ENCODE assay signal across 13 mouse cellular contexts in the genomic region with DNA sequence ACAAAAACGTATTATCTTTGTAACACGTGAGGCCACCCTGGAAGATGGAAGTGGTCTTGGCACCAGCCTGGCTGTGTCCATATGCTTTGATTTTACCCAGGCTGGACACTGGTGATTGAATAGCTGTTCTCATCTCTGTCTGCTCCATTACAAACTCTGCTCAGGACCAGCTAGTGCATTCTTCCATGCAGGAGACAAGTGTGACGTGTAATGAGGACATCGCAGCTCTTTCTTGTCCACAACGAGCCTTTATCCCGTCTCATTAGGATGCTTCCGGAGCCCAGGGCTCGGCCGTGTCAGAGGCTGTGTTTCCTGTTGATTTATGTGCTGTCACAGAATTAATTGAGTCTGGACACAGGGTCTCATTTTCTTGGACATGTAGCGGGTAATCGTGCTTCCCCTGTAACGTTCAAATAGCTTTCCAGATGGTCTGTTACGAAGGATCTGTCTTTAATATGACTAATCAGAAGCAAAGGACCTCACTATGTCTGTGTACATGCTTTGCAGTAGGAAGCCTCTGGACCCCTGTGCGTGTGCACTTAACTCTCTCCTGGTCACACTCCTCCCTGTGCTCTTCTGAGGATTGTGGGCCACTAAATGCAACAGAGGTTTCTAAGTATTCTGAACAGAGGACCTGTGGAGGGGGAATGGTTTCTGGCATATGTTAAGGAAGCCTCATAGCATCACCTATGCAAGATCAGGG.
DNase-seq lines count a peak whose midpoint lies in the region; ATAC-seq lines count a peak whose summit lies in the region.
"Had no signal": no experiment of that assay in that cellular context is flagged by ENCODE, and none has a peak within 500 bp of the region (broad histone marks: within the 10 kb centered on the region; RNA-seq: fewer than 3 reads in every experiment).

No protein-coding gene starts in this region.

- 63% methylated on average over 14 of the region's 14 CpGs for WGBS in forebrain, embryonic 12.5 days
- 71% methylated on average over 14 of the region's 14 CpGs for WGBS in forebrain, embryonic 11.5 days
- WGBS in forebrain, embryonic 15.5 days = 33% methylated on average over 14 of the region's 14 CpGs
- WGBS in midbrain, embryonic 10.5 days = 89% methylated on average over 14 of the region's 14 CpGs

- no peak overlapping the region for H3K4me3 ChIP-seq in forebrain, embryonic 12.5 days (replicated peaks)
- no peak overlapping the region for H3K4me3 ChIP-seq in forebrain, embryonic 11.5 days (ENCODE audit: low read depth, low read length)
- H3K4me3 ChIP-seq in forebrain, embryonic 15.5 days = no peak overlapping the region
- no peak overlapping the region for H3K4me3 ChIP-seq in midbrain, embryonic 10.5 days

- peaks cover 8% of the 10 kb centered on the region; the same call in 1 of the 2 replicates for H3K4me1 ChIP-seq in forebrain, embryonic 12.5 days
- H3K4me1 ChIP-seq in forebrain, embryonic 11.5 days (replicated peaks; ENCODE audit: control insufficient read depth, insufficient read depth, low read length) = no peaks in the 10 kb centered on the region
- peaks cover 17% of the 10 kb centered on the region for H3K4me1 ChIP-seq in forebrain, embryonic 15.5 days
- H3K4me1 ChIP-seq in midbrain, embryonic 10.5 days = 0 out of 2 replicates have a peak, but pooled peaks cover 4% of the 10 kb centered on the region

- H3K9me3 ChIP-seq in forebrain, embryonic 12.5 days = no peaks in the 10 kb centered on the region
- H3K9me3 ChIP-seq in forebrain, embryonic 11.5 days (ENCODE audit: control insufficient read depth, low read length) = no peaks in the 10 kb centered on the region
- H3K9me3 ChIP-seq in forebrain, embryonic 15.5 days = no peaks in the 10 kb centered on the region
- no peaks in the 10 kb centered on the region for H3K9me3 ChIP-seq in midbrain, embryonic 10.5 days (replicated peaks)

- H3K36me3 ChIP-seq in forebrain, embryonic 12.5 days (replicated peaks) = no peaks in the 10 kb centered on the region
- H3K36me3 ChIP-seq in forebrain, embryonic 11.5 days (ENCODE audit: control insufficient read depth, insufficient read depth, low read length) = no peaks in the 10 kb centered on the region
- no peaks in the 10 kb centered on the region for H3K36me3 ChIP-seq in forebrain, embryonic 15.5 days
- no peaks in the 10 kb centered on the region for H3K36me3 ChIP-seq in midbrain, embryonic 10.5 days

- no peaks in the 10 kb centered on the region for H3K27me3 ChIP-seq in forebrain, embryonic 12.5 days
- H3K27me3 ChIP-seq in forebrain, embryonic 11.5 days (ENCODE audit: control insufficient read depth, insufficient read depth, low read length) = no peaks in the 10 kb centered on the region
- H3K27me3 ChIP-seq in forebrain, embryonic 15.5 days = no peaks in the 10 kb centered on the region
- H3K27me3 ChIP-seq in midbrain, embryonic 10.5 days (ENCODE audit: low read depth, poor library complexity, severe bottlenecking) = no peaks in the 10 kb centered on the region
- H3K27me3 ChIP-seq: Patski had no signal

- ATAC-seq in forebrain, embryonic 12.5 days (ENCODE audit: low FRiP score) = peak; percentile 57
- no peak for ATAC-seq in forebrain, embryonic 11.5 days (replicated peaks; ENCODE audit: low FRiP score)
- peak; percentile 47 for ATAC-seq in forebrain, embryonic 15.5 days (replicated peaks)
- ATAC-seq: Patski had no signal

- H3K27ac ChIP-seq in forebrain, embryonic 12.5 days = peak overlapping the region; percentile 43; the same call in 1 of the 2 replicates
- no peak overlapping the region for H3K27ac ChIP-seq in forebrain, embryonic 11.5 days (ENCODE audit: low read depth, low read length)
- H3K27ac ChIP-seq in forebrain, embryonic 15.5 days (replicated peaks) = peak overlapping the region; percentile 17; the same call in 1 of the 2 replicates
- 0 out of 2 replicates have a peak overlapping the region, but pooled peaks have one; percentile 28 for H3K27ac ChIP-seq in midbrain, embryonic 10.5 days (replicated peaks)

- H3K9ac ChIP-seq in forebrain, embryonic 12.5 days = no peak overlapping the region
- no peak overlapping the region for H3K9ac ChIP-seq in forebrain, embryonic 11.5 days (ENCODE audit: low read length)
- H3K9ac ChIP-seq in forebrain, embryonic 15.5 days (replicated peaks) = no peak overlapping the region

- no peak for DNase-seq in forebrain, embryonic 11.5 days (ENCODE audit: low spot score)
- peak; percentile 66 for DNase-seq in brain, adult 2 months (ENCODE audit: low read depth, low spot score)
- DNase-seq in midbrain, embryonic 10.5 days (ENCODE audit: low spot score) = no peak
- no peak for DNase-seq in urinary bladder, adult 2 months (ENCODE audit: low spot score)
- DNase-seq in gastrocnemius, adult 18-20 months (ENCODE audit: low spot score) = no peak
- no peak for DNase-seq in spleen, postnatal 36 days (ENCODE audit: low spot score in 2 of 2)
- DNase-seq: B cell, adult 2 months; kidney, postnatal 4 days; right cerebral cortex, postnatal 25 days had no signal

- H3K4me2 ChIP-seq in forebrain, embryonic 12.5 days = no peak overlapping the region
- no peak overlapping the region for H3K4me2 ChIP-seq in forebrain, embryonic 11.5 days (ENCODE audit: low read depth, low read length, severe bottlenecking)
- no peak overlapping the region for H3K4me2 ChIP-seq in forebrain, embryonic 15.5 days (replicated peaks)
- H3K4me2 ChIP-seq: liver, embryonic 11.5 days had no signal
